Mouse (Mus musculus): Measurements from ENCODE around the gene Rtf2.

The Rtf2 gene

DNA sequence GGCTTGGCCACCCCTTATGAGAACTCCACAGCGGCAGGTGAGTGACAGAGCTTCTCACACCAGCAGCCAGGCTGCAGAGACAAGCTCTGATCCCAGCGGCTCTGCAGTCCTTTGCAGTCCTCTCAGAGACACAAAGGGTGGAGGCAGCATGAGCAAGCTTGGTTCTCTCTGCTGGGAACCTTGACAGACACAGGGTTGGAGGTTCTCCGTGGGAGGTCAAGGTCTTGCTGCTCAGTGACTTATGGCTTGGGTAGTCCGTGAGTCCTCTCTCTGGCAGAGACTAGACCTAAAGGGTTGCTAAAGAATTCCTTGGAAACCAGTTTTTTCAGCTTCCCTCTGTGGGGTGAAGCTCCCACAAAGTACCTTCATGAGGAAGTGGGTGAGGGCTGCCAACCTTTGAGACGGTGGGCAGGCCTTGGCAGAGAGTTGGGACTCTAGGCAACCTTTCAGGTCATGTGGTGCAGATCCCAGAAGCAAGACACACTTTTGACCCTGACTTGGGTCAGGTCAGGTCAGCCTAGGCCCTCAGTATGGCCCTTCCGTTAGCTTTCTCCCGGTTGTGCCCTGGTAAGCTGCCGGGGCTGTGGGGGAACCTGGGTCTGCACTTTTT is 56.5 kb downstream of the Rtf2 start:
- DNase-seq = no peak

DNA sequence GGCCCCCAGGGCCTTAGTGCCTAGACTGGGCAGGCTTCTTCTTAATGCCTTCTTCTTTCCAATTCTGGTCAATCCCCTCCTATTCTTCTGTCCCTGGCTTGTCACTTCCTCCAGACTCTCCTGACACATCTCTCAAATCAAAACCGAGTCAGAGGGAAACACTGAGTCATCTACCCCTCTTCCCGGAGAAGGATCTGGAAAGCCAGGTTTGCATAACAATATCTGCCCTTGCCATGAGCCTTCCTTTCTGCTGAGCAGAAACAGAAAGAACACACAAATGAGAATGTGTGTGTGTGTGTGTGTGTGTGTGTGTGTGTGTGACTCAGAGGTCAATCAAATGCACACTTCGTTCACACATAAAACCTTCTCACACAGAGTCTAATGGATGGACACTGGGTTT is 58.5 kb downstream of the Rtf2 start:
- DNase-seq = no peak

DNA sequence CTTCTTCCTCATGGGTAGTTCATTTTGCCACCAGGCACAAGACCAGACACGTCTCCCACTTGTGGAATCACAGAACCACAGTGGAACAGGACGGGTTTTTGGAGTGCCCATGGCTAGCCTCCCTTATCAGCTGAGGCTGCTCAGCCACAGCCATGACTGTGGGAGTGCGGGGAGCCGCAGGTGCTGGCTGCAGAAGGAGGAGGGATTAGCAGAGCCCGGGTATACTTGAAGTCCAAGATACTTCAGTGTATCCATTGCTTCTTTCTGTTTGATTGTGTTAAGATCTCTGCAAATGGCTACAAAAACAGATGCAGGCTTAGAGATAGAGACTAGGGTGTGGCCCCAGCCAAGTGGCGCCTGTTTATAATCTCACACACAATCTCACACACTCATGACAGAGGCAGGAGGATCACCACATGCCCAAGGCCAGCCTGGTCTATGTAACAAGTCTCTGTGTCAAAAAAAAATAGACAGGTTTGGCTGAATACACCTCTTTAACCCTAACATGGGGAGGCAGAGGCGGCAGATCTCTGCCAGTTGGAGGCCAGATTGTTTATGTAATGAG is 60.5 kb downstream of the Rtf2 start:
- no peak for DNase-seq

DNA sequence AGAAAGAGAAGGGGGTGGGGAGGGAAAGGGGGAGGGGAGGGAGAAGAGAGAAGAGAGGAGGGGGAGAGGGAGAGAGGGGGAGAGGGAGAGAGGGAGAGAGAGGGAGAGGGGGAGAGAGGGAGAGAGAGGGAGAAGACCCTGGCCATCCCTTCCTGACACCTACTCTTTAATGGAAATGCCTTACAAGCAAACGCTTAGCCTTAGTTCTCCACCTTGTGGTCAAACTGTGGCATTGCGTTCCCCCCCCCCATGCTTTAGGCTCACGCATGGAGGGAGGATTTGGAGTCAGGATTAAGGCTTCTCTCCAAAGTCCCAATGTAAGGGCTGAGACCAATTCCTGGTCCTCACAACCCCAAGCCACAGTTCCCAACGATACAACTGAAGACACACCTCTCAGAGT is 61.0 kb downstream of the Rtf2 start:
- peak; percentile 63 to 71 for DNase-seq

DNA sequence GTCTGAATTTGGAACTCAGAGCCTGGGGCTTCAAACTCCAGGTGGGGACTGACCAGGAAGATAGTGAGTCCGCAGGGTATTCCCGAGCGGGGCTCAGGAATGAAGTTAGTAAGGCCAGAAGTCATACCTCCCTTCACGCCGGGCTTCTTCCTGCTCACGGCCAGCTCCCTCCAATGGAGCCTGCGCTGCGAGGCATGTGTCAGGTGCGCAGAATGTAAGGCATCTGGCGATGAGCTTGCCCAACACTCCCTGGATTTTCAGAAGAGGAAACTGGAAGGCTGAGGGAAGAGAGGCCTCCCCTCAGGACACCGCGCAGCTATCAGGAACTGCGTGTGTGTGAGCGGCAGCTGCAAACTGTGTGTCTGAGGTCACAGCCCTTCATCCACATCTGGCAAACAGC is 61.8 kb downstream of the Rtf2 start:
- DNase-seq = no peak

- no peak for DNase-seq
Observed at GRCm38 (mm10) chr2:172506121-172506520, 65.8 kb downstream of the Rtf2 start.

GRCm38 (mm10) chr2:172510056-172510712 is 69.8 kb downstream of the Rtf2 start:
- DNase-seq = no peak

DNA sequence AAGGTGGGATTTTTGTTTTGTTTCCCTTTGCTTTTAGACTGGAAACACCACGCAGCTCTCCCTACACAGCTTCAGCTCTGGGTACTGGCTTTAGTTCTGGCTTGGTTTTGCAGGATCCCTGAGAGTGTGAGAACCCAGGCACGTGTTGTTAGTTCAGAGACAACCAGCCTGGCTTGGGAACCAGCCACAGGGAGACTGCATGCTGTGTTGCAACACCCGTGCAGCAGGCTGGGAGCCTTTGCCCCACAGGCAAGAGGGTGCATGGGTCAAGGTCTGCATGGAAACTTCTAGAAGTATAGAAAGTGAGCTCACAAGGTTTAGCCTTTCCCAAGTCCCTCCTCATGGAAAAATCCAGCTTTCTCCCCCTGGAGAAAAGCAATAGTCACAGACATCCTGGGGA is 70.5 kb downstream of the Rtf2 start:
- DNase-seq = no peak

DNA sequence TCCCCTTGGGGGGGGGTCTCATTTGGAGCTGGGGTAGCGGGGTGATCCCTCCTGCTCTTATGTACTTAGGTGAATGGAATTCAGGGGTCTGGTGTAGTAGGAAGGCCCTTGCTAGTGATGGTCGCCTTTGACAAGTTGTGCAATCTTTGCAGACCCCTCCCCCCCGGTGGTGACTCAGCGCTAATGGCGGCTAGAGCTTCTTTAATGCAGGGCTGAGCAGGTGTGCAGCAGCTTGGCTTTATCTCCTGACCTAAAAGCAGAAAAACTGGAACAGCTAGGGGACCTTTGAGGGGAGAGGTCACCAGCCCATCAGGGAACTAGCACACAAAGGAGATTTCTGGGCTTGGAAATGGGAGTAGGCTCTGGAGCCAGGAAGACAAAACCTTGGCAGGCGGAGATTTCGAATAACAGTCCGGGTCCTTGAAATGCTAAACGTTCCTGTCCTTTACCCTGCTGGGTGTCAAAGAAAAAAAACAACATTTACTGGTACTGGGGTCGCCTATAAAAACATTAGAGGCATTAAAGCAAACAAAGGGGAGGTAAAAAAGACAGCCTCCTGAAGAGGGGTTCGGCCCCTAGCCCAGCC is 76.1 kb downstream of the Rtf2 start:
- no peak for DNase-seq

Data from cerebellum, postnatal 10 days (tissue).